Mouse (Mus musculus): ENCODE data around the gene Lime1.

- TF ChIP-seq CTCF (IDR thresholded peaks at IDR 0.05; ENCODE audit: extremely low read depth, insufficient read length, insufficient replicate concordance, low read depth, low read length) (no peak), POLR2A (IDR thresholded peaks at IDR 0.05; ENCODE audit: low read depth, low read length) (no peak)
These were observed 17.4 kb downstream of the Lime1 start for GRCm38 (mm10) chr2:181397207-181397761.

Measured in small intestine, adult 2 months (tissue).